7 mouse cellular contexts compared by ENCODE assay signal in genomic region chr19:45056908-45057698, GRCm38 (mm10). TPM values are rescaled to one million over a fixed set of nuclear protein-coding genes. Genes with fewer than 3 reads are reported as not detected.
DNase-seq lines count a peak whose midpoint lies in the region; ATAC-seq and TF ChIP-seq lines count a peak whose summit lies in the region.

No protein-coding gene starts in this region.

- H3K9me3 ChIP-seq in ES-Bruce4 (replicated peaks; ENCODE audit: control insufficient read depth, insufficient read depth, low read length, poor library complexity, severe bottlenecking) = no peaks in the 10 kb centered on the region
- no peaks in the 10 kb centered on the region for H3K9me3 ChIP-seq in midbrain, embryonic 13.5 days

- no peak for TF ChIP-seq EP300 in ES-Bruce4 (IDR thresholded peaks at IDR 0.05; ENCODE audit: insufficient read depth, low read depth, low read length)

- 51% methylated on average over 7 of the region's 7 CpGs for WGBS in bone marrow, adult 2 months
- WGBS in midbrain, embryonic 13.5 days = 83% methylated on average over 7 of the region's 7 CpGs

- peak overlapping the region; percentile 87; the same call in 1 of the 2 replicates for H3K9ac ChIP-seq in ES-Bruce4 (ENCODE audit: low read depth, poor library complexity, severe bottlenecking)
- peak overlapping the region; percentile 90 for H3K9ac ChIP-seq in midbrain, embryonic 13.5 days (replicated peaks)

- H3K27me3 ChIP-seq in ES-Bruce4 (ENCODE audit: control insufficient read depth, insufficient read depth, low read length, poor library complexity, severe bottlenecking) = no peaks in the 10 kb centered on the region
- H3K27me3 ChIP-seq in midbrain, embryonic 13.5 days = no peaks in the 10 kb centered on the region

- intact Hi-C loops in left cerebral cortex, postnatal 10 days (cut with DNase I) = no loop called here

- peak overlapping the region; percentile 86 for H3K4me2 ChIP-seq in midbrain, embryonic 13.5 days (replicated peaks)

- peaks cover 3% of the 10 kb centered on the region for H3K4me1 ChIP-seq in ES-Bruce4 (ENCODE audit: control insufficient read depth, insufficient read depth, low read length)
- H3K4me1 ChIP-seq in bone marrow, adult 2 months (ENCODE audit: control insufficient read depth, insufficient read depth, low read length) = peaks cover 1% of the 10 kb centered on the region; the same call in 1 of the 2 replicates
- H3K4me1 ChIP-seq in midbrain, embryonic 13.5 days (replicated peaks) = peaks cover 28% of the 10 kb centered on the region

- no peak for ATAC-seq in midbrain, embryonic 13.5 days

- no peak overlapping the region for H3K4me3 ChIP-seq in ES-Bruce4 (ENCODE audit: low read depth, low read length)
- no peak overlapping the region for H3K4me3 ChIP-seq in bone marrow, adult 2 months (replicated peaks; ENCODE audit: control insufficient read depth, low read depth, low read length)
- peak overlapping the region; percentile 68 for H3K4me3 ChIP-seq in midbrain, embryonic 13.5 days (replicated peaks)

- H3K36me3 ChIP-seq in ES-Bruce4 (ENCODE audit: control insufficient read depth, insufficient read depth, low read length, poor library complexity, severe bottlenecking) = no peaks in the 10 kb centered on the region
- peaks cover 33% of the 10 kb centered on the region for H3K36me3 ChIP-seq in midbrain, embryonic 13.5 days

- no peak for TF ChIP-seq CTCF in ES-Bruce4 (IDR thresholded peaks at IDR 0.05; ENCODE audit: low read depth, low read length)
- TF ChIP-seq CTCF in bone marrow, adult 2 months (IDR thresholded peaks at IDR 0.05; ENCODE audit: control insufficient read depth, insufficient read depth, low read length) = no peak

- peak overlapping the region; percentile 70; the same call in 1 of the 2 replicates for H3K27ac ChIP-seq in ES-Bruce4 (ENCODE audit: insufficient read depth, low read length)
- peak overlapping the region; percentile 62; the same call in 1 of the 2 replicates for H3K27ac ChIP-seq in bone marrow, adult 2 months (ENCODE audit: control insufficient read depth, insufficient read depth, low read depth, low read length, poor library complexity)
- H3K27ac ChIP-seq in midbrain, embryonic 13.5 days = peak overlapping the region; percentile 98

- TF ChIP-seq POLR2A in ES-Bruce4 (IDR thresholded peaks at IDR 0.05; ENCODE audit: insufficient read depth, low read length) = no peak
- TF ChIP-seq POLR2A in bone marrow, adult 2 months (IDR thresholded peaks at IDR 0.05; ENCODE audit: borderline replicate concordance, control insufficient read depth, low read depth, low read length) = no peak

- peak; percentile 47 for DNase-seq in induced T-regulatory cell, adult 2 months (ENCODE audit: low read depth)
- no peak for DNase-seq in c-Kit-positive CD71-positive TER-119-positive erythroid progenitor cells, embryonic 14.5 days (ENCODE audit: low spot score)
- DNase-seq in MN1 (ENCODE audit: low spot score) = no peak
- DNase-seq in left cerebral cortex, postnatal 10 days (ENCODE audit: extremely low spot score in 1 of 2, low spot score in 2 of 2) = no peak

RNA-seq across cellular contexts. Expression of gene Sfxn3, which starts 9.8 kb away (rescaled TPM):
- 13.4 and 15.6 TPM in 2 replicates for polyA plus RNA-seq in ES-Bruce4 (2011; ENCODE audit: insufficient read depth, insufficient read length, low read depth, missing spikeins)
- polyA plus RNA-seq in bone marrow, adult 2 months (2011; ENCODE audit: insufficient read depth, insufficient read length, low replicate concordance, missing spikeins) = 8.1 and 13.5 TPM in 2 replicates
- 58.1 and 61.2 TPM in 2 replicates for polyA plus RNA-seq in midbrain, embryonic 13.5 days (2015; fragmentation: Nextera tagmentation; extraction: Ambion mirVana)
- 100 to 1,000 TPM; 116 to 122 TPM for total RNA-seq in left cerebral cortex, postnatal 10 days (2021)

RNA-seq across cellular contexts. Expression of gene Pdzd7, which starts 11.6 kb away (rescaled TPM):
- polyA plus RNA-seq in ES-Bruce4 (2011; ENCODE audit: insufficient read depth, insufficient read length, low read depth, missing spikeins) = 0.97 and 1.3 TPM in 2 replicates
- not detected in 2 replicates for polyA plus RNA-seq in bone marrow, adult 2 months (2011; ENCODE audit: insufficient read depth, insufficient read length, low replicate concordance, missing spikeins)
- polyA plus RNA-seq in midbrain, embryonic 13.5 days (2015; fragmentation: Nextera tagmentation; extraction: Ambion mirVana) = 1.3 and 1.8 TPM in 2 replicates
- 1 to 10 TPM; 4.1 to 4.7 TPM for total RNA-seq in left cerebral cortex, postnatal 10 days (2021)

RNA-seq across cellular contexts. Expression of gene Kazald1, which starts 17.9 kb away (rescaled TPM):
- 0.67 and 0.85 TPM in 2 replicates for polyA plus RNA-seq in ES-Bruce4 (2011; ENCODE audit: insufficient read depth, insufficient read length, low read depth, missing spikeins)
- 1.4 and 2.2 TPM in 2 replicates for polyA plus RNA-seq in bone marrow, adult 2 months (2011; ENCODE audit: insufficient read depth, insufficient read length, low replicate concordance, missing spikeins)
- polyA plus RNA-seq in midbrain, embryonic 13.5 days (2015; fragmentation: Nextera tagmentation; extraction: Ambion mirVana) = 0.94 and 1.1 TPM in 2 replicates
- 1 to 10 TPM; 1.6 to 2.0 TPM for total RNA-seq in left cerebral cortex, postnatal 10 days (2021)

RNA-seq across cellular contexts. Expression of gene Lzts2, which starts 42.9 kb away (rescaled TPM):
- 39.9 and 48.2 TPM in 2 replicates for polyA plus RNA-seq in ES-Bruce4 (2011; ENCODE audit: insufficient read depth, insufficient read length, low read depth, missing spikeins)
- 3.1 and 11.2 TPM in 2 replicates for polyA plus RNA-seq in bone marrow, adult 2 months (2011; ENCODE audit: insufficient read depth, insufficient read length, low replicate concordance, missing spikeins)
- polyA plus RNA-seq in midbrain, embryonic 13.5 days (2015; fragmentation: Nextera tagmentation; extraction: Ambion mirVana) = 24.6 and 30.9 TPM in 2 replicates
- 10 to 100 TPM; 24.5 to 25.6 TPM for total RNA-seq in left cerebral cortex, postnatal 10 days (2021)

RNA-seq across cellular contexts. Expression of gene Mrpl43, which starts 50.9 kb away (rescaled TPM):
- 32.5 and 34.0 TPM in 2 replicates for polyA plus RNA-seq in ES-Bruce4 (2011; ENCODE audit: insufficient read depth, insufficient read length, low read depth, missing spikeins)
- polyA plus RNA-seq in bone marrow, adult 2 months (2011; ENCODE audit: insufficient read depth, insufficient read length, low replicate concordance, missing spikeins) = 18.7 and 23.9 TPM in 2 replicates
- polyA plus RNA-seq in midbrain, embryonic 13.5 days (2015; fragmentation: Nextera tagmentation; extraction: Ambion mirVana) = 91.3 and 91.5 TPM in 2 replicates
- 10 to 100 TPM; 48.1 to 50.1 TPM for total RNA-seq in left cerebral cortex, postnatal 10 days (2021)
